Mouse (Mus musculus) adrenal gland, postnatal 0 days (tissue): ENCODE results near the gene Mlip. TPM values are rescaled to one million over a fixed set of nuclear protein-coding genes. Genes with fewer than 3 reads are reported as not detected.

Experiments used
- polyA plus RNA-seq: library from polyadenylated mRNA; unstranded; fragments of >200 nt; fragmentation: Nextera tagmentation; extraction: Ambion mirVana; gene quantifications from 2 replicates; pipeline ENCODE4 v1.2.1, GENCODE M21; 2015

Gene Mlip
- 1.6 and 3.1 TPM in 2 replicates for polyA plus RNA-seq

GRCm38 (mm10) chr9:77352432-77353175, at the start of gene Mlip:
Mlip (minus strand) TSS chr9:77352969.

Other genes with a start within 250 kb of the Mlip start
- 7.0 and 9.9 TPM in 2 replicates for gene Lrrc1, start 191.9 kb upstream of the Mlip start, polyA plus RNA-seq